ENCODE assay signal across 23 mouse cellular contexts in genomic region chr7:3327961-3328360, GRCm38 (mm10). TPM values are rescaled to one million over a fixed set of nuclear protein-coding genes. Genes with fewer than 3 reads are reported as not detected.
DNase-seq lines count a peak whose midpoint lies in the region; ATAC-seq lines count a peak whose summit lies in the region.
"Had no signal": no experiment of that assay in that cellular context is flagged by ENCODE, and none has a peak within 500 bp of the region (broad histone marks: within the 10 kb centered on the region; RNA-seq: fewer than 3 reads in every experiment).

No protein-coding gene starts in this region.

- no peak overlapping the region for H3K4me3 ChIP-seq in embryonic facial prominence, embryonic 14.5 days (ENCODE audit: low read depth, low read length)
- H3K4me3 ChIP-seq: gastrocnemius, adult 2 months; heart, adult 2 months; hindbrain, embryonic 13.5 days; limb, embryonic 13.5 days; midbrain, embryonic 10.5 days; stomach, embryonic 15.5 days had no signal

- H3K9me3 ChIP-seq in embryonic facial prominence, embryonic 14.5 days (ENCODE audit: control insufficient read depth, low read length) = no peaks in the 10 kb centered on the region
- H3K9me3 ChIP-seq: hindbrain, embryonic 13.5 days; limb, embryonic 13.5 days; midbrain, embryonic 10.5 days; stomach, embryonic 15.5 days had no signal

- H3K4me2 ChIP-seq in embryonic facial prominence, embryonic 14.5 days (ENCODE audit: low read depth, low read length) = no peak overlapping the region
- H3K4me2 ChIP-seq: hindbrain, embryonic 13.5 days; limb, embryonic 13.5 days; stomach, embryonic 15.5 days had no signal

- H3K27ac ChIP-seq in embryonic facial prominence, embryonic 14.5 days (replicated peaks; ENCODE audit: low read depth, low read length) = no peak overlapping the region
- H3K27ac ChIP-seq: gastrocnemius, adult 2 months; heart, adult 2 months; hindbrain, embryonic 13.5 days; limb, embryonic 13.5 days; midbrain, embryonic 10.5 days; stomach, embryonic 15.5 days had no signal

- peak; percentile 17 for DNase-seq in heart, postnatal 4 days
- no peak for DNase-seq in heart, adult 9 months (ENCODE audit: low spot score in 2 of 2)
- DNase-seq in testis, postnatal 10 days (ENCODE audit: low spot score) = peak; percentile 51
- no peak for DNase-seq in testis, postnatal 14 days (ENCODE audit: low spot score)
- peak; percentile 32 for DNase-seq in embryonic facial prominence, embryonic 14.5 days (ENCODE audit: low spot score)
- DNase-seq in layer of hippocampus, adult 11-12 months (ENCODE audit: low spot score) = no peak
- no peak for DNase-seq in layer of hippocampus, postnatal 14 days (ENCODE audit: low spot score in 2 of 2)
- no peak for DNase-seq in frontal cortex, postnatal 10 days (ENCODE audit: low spot score in 2 of 2)
- DNase-seq: adrenal gland, postnatal 25 days; B cell, adult 2 months; cerebellum, postnatal 14 days; gastrocnemius, adult 2 months; heart, adult 2 months; kidney, adult 18-20 months; lung, adult 18-20 months; spleen, adult 18-20 months; thymus, postnatal 14 days had no signal

- H3K4me1 ChIP-seq in embryonic facial prominence, embryonic 14.5 days (ENCODE audit: control insufficient read depth, insufficient read depth, low read length) = 0 out of 2 replicates have a peak, but pooled peaks cover 4% of the 10 kb centered on the region

- H3K36me3 ChIP-seq in embryonic facial prominence, embryonic 14.5 days (ENCODE audit: control insufficient read depth, insufficient read depth, low read length) = no peaks in the 10 kb centered on the region
- H3K36me3 ChIP-seq: limb, embryonic 13.5 days; midbrain, embryonic 10.5 days; stomach, embryonic 15.5 days had no signal

- H3K27me3 ChIP-seq in embryonic facial prominence, embryonic 14.5 days (replicated peaks; ENCODE audit: control insufficient read depth, insufficient read depth, low read length) = no peaks in the 10 kb centered on the region

- no peak overlapping the region for H3K9ac ChIP-seq in embryonic facial prominence, embryonic 14.5 days (ENCODE audit: low read depth, low read length)
- H3K9ac ChIP-seq: hindbrain, embryonic 13.5 days; limb, embryonic 13.5 days; stomach, embryonic 15.5 days had no signal

- WGBS in embryonic facial prominence, embryonic 14.5 days = 70% methylated on average over 4 of the region's 4 CpGs

- ATAC-seq in embryonic facial prominence, embryonic 14.5 days (ENCODE audit: low read depth) = no peak
- ATAC-seq: forebrain, embryonic 14.5 days had no signal

RNA-seq across cellular contexts. Expression of gene Cacng7, which starts 4.8 kb away (rescaled TPM):
- total RNA-seq in heart, postnatal 4 days (2021) = 1 to 10 TPM; 6.9 to 7.4 TPM
- polyA plus RNA-seq in embryonic facial prominence, embryonic 14.5 days (2014; fragmentation: Nextera tagmentation; extraction: Ambion mirVana) = 1.7 and 3.1 TPM in 2 replicates
- 100 to 1,000 TPM; 115 to 121 TPM for total RNA-seq in layer of hippocampus, postnatal 14 days (2021)
- total RNA-seq: neutrophil, adult 5-6 weeks had no signal

RNA-seq across cellular contexts. Expression of gene Prkcg, which starts 39.0 kb away (rescaled TPM):
- total RNA-seq in heart, postnatal 4 days (2021) = 1 to 10 TPM; 5.7 to 8.5 TPM
- 0.10 and 0.15 TPM in 2 replicates for polyA plus RNA-seq in embryonic facial prominence, embryonic 14.5 days (2014; fragmentation: Nextera tagmentation; extraction: Ambion mirVana)
- 100 to 1,000 TPM; 591 TPM for total RNA-seq in layer of hippocampus, postnatal 14 days (2021)

RNA-seq across cellular contexts. Expression of gene Myadm, which starts 39.1 kb away (rescaled TPM):
- 100 to 1,000 TPM; 299 to 315 TPM for total RNA-seq in heart, postnatal 4 days (2021)
- 149 and 178 TPM in 2 replicates for polyA plus RNA-seq in embryonic facial prominence, embryonic 14.5 days (2014; fragmentation: Nextera tagmentation; extraction: Ambion mirVana)
- total RNA-seq in layer of hippocampus, postnatal 14 days (2021) = 100 to 1,000 TPM; 119 TPM

Comparison
In these comparisons a context has a peak if more than half of its experiments do, and no peak if none do; other contexts are left out.
1. DNase-seq: peak in heart, postnatal 4 days (single experiment), testis, postnatal 10 days (single experiment) and embryonic facial prominence, embryonic 14.5 days (single experiment); none in heart, adult 9 months (0 of 2), testis, postnatal 14 days (single experiment), layer of hippocampus, adult 11-12 months (single experiment), layer of hippocampus, postnatal 14 days (0 of 2) and frontal cortex, postnatal 10 days (0 of 2).
2. RNA of gene Cacng7, which starts 4.8 kb away (total RNA-seq): 115 to 121 TPM in layer of hippocampus, postnatal 14 days; 6.9 to 7.4 TPM in heart, postnatal 4 days; every median in the first group is over 10 times any median in the second.
3. RNA of gene Prkcg, which starts 39.0 kb away (total RNA-seq): 591 TPM in layer of hippocampus, postnatal 14 days; 5.7 to 8.5 TPM in heart, postnatal 4 days; every median in the first group is over 10 times any median in the second.